In genomic region chr3:79983961-79984419, GRCm38 (mm10) we compare ENCODE assay signal across 10 mouse cellular contexts.
DNase-seq lines count a peak whose midpoint lies in the region; ATAC-seq lines count a peak whose summit lies in the region.
"Had no signal": no experiment of that assay in that cellular context is flagged by ENCODE, and none has a peak within 500 bp of the region (broad histone marks: within the 10 kb centered on the region; RNA-seq: fewer than 3 reads in every experiment).

No protein-coding gene starts in this region.

- no peak overlapping the region for H3K4me3 ChIP-seq in hindbrain, embryonic 10.5 days
- no peak overlapping the region for H3K4me3 ChIP-seq in hindbrain, embryonic 13.5 days
- H3K4me3 ChIP-seq in liver, embryonic 16.5 days (ENCODE audit: low read depth, low read length): no peak overlapping the region

- 68% methylated on average over 2 of the region's 2 CpGs for WGBS in hindbrain, embryonic 10.5 days
- WGBS in hindbrain, embryonic 13.5 days: 76% methylated on average over 2 of the region's 2 CpGs
- 20% methylated on average over 2 of the region's 2 CpGs for WGBS in liver, embryonic 16.5 days (ENCODE audit: insufficient replicate concordance)

- no peaks in the 10 kb centered on the region for H3K9me3 ChIP-seq in hindbrain, embryonic 10.5 days
- no peaks in the 10 kb centered on the region for H3K9me3 ChIP-seq in hindbrain, embryonic 13.5 days
- no peaks in the 10 kb centered on the region for H3K9me3 ChIP-seq in liver, embryonic 16.5 days (replicated peaks; ENCODE audit: control insufficient read depth, low read length)
- H3K9me3 ChIP-seq: megakaryocyte, embryonic 14.5 days had no signal

- ATAC-seq in hindbrain, embryonic 13.5 days (ENCODE audit: low FRiP score): no peak
- ATAC-seq in liver, embryonic 16.5 days (ENCODE audit: low read depth): peak; percentile 83

- no peak for DNase-seq in hindbrain, embryonic 10.5 days (ENCODE audit: low spot score)
- peak; percentile 59 for DNase-seq in MEL-GATA-1-ER (ENCODE audit: extremely low read depth, low read depth)
- peak; percentile 63 for DNase-seq in c-Kit-positive CD71-positive TER-119-positive erythroid progenitor cells, embryonic 14.5 days (ENCODE audit: low spot score)
- DNase-seq in right cerebral cortex, adult 18-20 months: no peak
- no peak for DNase-seq in thymus, postnatal 14 days
- DNase-seq: adrenal gland, adult 2 months; cerebellum, postnatal 10 days had no signal

- H3K9ac ChIP-seq in hindbrain, embryonic 13.5 days: no peak overlapping the region
- no peak overlapping the region for H3K9ac ChIP-seq in liver, embryonic 16.5 days (ENCODE audit: low read depth, low read length)

- H3K4me2 ChIP-seq in hindbrain, embryonic 13.5 days: no peak overlapping the region
- H3K4me2 ChIP-seq in liver, embryonic 16.5 days (ENCODE audit: low read depth, low read length): no peak overlapping the region

- H3K4me1 ChIP-seq in hindbrain, embryonic 10.5 days (replicated peaks): no peaks in the 10 kb centered on the region
- no peaks in the 10 kb centered on the region for H3K4me1 ChIP-seq in hindbrain, embryonic 13.5 days (replicated peaks)
- peaks cover 13% of the 10 kb centered on the region for H3K4me1 ChIP-seq in liver, embryonic 16.5 days (ENCODE audit: control insufficient read depth, low read depth, low read length)

- H3K36me3 ChIP-seq in hindbrain, embryonic 10.5 days: no peaks in the 10 kb centered on the region
- no peaks in the 10 kb centered on the region for H3K36me3 ChIP-seq in hindbrain, embryonic 13.5 days
- H3K36me3 ChIP-seq in liver, embryonic 16.5 days (ENCODE audit: control insufficient read depth, insufficient read depth): no peaks in the 10 kb centered on the region

- H3K27me3 ChIP-seq in hindbrain, embryonic 10.5 days (ENCODE audit: insufficient read depth, poor library complexity, severe bottlenecking): no peaks in the 10 kb centered on the region
- H3K27me3 ChIP-seq in hindbrain, embryonic 13.5 days: no peaks in the 10 kb centered on the region
- no peaks in the 10 kb centered on the region for H3K27me3 ChIP-seq in liver, embryonic 16.5 days (ENCODE audit: control insufficient read depth, insufficient read depth, low read depth, low read length)
- H3K27me3 ChIP-seq: megakaryocyte, embryonic 14.5 days had no signal

- peak overlapping the region; percentile 23; the same call in 1 of the 2 replicates for H3K27ac ChIP-seq in hindbrain, embryonic 10.5 days
- H3K27ac ChIP-seq in hindbrain, embryonic 13.5 days: no peak overlapping the region
- H3K27ac ChIP-seq in liver, embryonic 16.5 days (ENCODE audit: low read length): 0 out of 2 replicates have a peak overlapping the region, but pooled peaks have one; percentile 12

Comparison
In these comparisons a context has a peak if more than half of its experiments do, and no peak if none do; other contexts are left out.
1. DNase-seq: peak in MEL-GATA-1-ER (single experiment) and c-Kit-positive CD71-positive TER-119-positive erythroid progenitor cells, embryonic 14.5 days (single experiment); none in hindbrain, embryonic 10.5 days (single experiment), right cerebral cortex, adult 18-20 months (single experiment) and thymus, postnatal 14 days (single experiment).